Mouse (Mus musculus): ENCODE results near the gene Ankar.
A peak's percentile ranks its signal among the peaks of the same experiment; 100 is the strongest.

Ankar gene

DNA sequence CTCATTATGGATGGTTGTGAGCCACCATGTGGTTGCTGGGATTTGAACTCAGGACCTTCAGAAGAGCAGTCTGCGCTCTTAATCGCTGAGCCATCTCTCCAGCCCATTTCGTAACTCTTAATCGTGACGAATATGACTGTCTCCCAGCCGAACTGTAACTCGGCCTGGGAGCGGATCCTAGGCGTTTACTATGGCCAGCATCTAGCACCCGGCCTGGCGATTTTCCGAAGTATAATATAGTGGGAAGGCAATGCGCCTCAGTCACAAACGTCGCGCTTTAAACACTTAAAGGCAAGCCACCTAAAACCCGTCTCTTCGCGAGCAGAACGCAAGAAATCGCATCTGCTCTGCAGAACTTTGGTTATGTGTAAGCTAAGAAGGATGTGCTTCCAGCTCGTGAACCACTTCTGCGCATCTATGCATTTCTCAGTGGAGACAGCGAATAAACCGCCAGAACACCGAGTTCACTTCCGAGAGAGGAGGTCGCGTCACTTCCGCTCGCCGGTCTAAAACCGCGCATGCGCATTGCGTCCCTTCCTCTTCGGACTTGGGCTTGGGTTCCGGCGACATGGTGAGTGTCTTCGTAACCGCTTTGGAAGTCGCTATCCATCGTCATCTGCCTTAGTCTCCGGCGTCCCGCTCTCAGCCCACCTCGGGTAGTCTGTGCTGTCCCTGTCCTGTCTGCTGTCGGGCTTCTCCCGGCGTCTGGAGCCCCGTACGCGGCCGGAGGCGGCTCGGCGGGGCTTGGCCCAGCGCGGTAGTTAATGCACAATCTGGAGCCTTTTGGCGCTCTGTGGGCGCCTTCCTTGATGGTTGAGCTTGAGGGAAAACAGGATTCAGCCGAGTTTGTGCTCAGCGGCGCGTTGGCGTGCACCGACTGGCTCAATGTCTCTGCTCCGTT is 10.6 kb upstream of the Ankar start, which contains the start of gene Rpl37a:
Rpl37a (plus strand) TSS at position 538 of the 901 bp plus-strand sequence.
- peak; percentile 98 for DNase-seq (ENCODE audit: low spot score)

DNA sequence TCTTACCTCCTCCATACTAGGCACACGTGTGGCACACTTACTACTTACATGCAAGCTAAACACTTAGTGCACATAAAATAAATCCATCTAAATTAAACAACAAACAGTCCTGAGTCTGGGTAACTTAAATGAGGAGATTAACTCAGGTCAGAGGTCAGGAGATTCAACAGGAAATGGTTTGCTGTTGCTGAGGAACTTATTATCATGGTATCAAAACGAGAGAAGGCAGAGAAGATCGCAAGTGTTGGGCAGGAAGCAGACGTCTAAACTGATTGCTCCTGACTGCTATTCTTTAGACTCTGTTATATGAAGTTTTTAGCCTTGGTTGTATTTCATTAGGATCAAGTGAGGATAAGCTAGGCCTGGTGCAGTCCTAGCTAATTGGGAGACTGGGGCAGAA is 7.1 kb upstream of the Ankar start:
- no peak for DNase-seq (ENCODE audit: low spot score)

GRCm38 (mm10) chr1:72698651-72699050 is 1.7 kb downstream of the Ankar start:
- no peak for DNase-seq (ENCODE audit: low spot score)

- DNase-seq (ENCODE audit: low spot score), result no peak
Measured at GRCm38 (mm10) chr1:72696256-72696655, 4.1 kb downstream of the Ankar start.

DNA sequence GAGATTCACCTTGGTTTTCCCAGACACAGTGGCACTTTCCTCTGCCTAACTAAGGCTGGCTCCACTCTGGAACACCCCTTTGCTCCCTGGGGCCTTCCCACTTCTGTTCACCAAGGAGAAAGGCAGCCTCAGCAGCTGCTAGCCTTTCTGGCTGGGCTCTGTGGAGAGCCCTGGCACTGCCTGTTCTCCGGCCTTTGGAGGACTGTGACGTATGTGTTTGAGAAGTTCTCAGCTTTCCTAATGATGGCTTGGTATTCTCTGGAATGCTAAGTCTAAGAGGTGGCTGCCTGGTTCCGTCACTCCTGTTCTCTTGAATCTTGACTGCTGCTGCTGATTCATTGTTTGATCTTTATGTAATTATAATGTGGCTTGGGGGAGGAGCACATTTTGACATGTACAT is 27.3 kb downstream of the Ankar start:
- DNase-seq (ENCODE audit: low spot score), result peak; percentile 5

DNA sequence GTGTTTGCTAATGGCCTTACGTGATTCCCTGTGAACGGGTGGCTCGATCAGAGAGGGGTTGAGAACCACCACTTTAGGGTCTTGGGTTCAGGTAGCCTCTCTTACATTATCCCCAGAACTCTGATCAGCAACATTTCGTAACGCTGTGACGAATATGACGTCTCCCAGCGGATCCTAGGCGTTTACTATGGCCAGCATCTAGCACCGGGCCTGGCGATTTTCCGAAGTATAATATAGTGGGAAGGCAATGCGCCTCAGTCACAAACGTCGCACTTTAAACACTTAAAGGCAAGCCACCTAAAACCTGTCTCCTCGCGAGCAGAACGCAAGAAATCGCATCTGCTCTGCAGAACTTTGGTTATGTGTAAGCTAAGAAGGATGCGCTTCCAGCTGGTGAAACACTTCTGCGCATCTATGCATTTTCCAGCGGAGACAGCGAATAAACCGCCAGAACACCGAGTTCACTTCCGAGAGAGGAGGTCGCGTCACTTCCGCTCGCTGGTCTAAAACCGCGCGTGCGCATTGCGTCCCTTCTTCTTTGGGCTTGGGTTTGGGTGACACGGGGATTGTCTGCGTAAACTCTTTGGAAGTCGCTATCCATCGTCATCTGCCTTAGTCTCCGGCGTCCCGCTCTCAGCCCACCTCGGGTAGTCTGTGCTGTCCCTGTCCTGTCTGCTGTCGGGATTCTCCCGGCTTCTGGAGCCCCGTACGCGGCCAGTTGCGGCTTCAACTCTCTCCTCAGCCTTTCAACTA is 59.5 kb downstream of the Ankar start:
- DNase-seq (ENCODE audit: low spot score), result peak; percentile 90

GRCm38 (mm10) chr1:72635221-72635620 is 65.2 kb downstream of the Ankar start:
- DNase-seq (ENCODE audit: low spot score), result peak; percentile 69

DNA sequence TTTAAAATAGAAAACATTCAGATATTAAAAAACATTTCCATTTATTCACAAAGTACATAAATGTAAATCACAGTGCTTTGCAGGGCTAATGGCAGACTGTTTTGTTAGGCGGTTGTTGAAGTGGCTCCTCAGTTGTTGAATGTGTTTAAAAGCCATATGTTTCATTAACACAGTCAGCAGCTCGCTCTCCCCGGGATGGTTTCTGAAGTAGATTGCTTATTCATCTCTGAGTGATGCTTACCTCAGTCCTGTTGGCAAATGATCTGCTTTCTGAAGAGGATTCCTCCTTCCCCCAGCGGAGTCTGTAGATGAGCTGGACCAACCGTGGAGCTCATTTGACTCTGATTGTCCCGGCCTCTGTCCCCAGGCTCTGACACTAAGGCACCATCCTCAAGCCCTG is 88.2 kb downstream of the Ankar start:
- DNase-seq (ENCODE audit: low spot score), result no peak

DNA sequence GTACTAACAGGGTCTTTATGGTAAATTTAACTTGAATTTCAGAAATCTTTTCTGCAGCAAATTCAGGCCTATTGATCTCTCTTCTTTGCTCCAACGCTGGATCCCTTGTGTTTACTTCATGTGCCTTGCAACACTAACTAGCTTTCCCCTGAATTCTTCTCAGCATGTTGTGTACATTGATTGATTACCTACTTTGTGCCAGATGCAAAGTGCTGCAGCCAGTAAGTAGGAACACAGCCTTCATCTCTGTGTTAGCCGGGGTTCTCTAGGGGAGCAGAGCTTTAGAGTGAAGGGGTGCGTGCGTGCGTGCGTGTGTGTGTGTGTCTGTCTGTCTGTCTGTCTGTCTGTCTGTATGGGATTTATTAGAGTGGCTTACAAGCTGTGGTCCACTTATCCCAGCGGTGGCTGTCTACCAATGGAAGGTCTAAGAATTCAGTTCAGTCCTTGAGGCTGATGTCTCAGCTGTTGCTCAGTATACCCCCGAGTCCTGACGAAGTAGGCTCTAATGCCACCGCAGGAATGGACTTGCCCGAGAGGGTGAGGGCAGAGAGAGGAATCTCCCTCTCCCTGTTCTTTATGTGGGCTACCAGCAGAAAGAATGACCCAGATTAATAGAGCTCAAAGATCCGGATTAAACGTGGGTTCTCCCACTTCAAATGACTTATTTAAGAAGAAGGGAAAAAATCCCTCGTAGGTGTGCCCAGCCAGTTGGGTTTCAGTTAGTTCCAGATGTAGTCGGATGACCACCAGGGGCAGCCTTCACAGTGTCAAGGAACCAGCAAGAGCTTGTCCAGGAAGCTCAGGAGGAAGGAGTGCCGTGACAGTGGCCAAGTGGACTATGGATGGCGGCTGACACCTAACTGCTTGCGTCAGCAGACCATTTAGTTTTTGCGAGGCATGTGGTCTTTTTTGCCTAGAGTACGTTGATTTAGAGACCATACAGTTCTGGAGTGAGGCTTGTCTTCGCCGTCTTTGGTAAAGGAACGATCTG is 90.2 kb downstream of the Ankar start:
- peak; percentile 16 for DNase-seq (ENCODE audit: low spot score)

- DNase-seq (ENCODE audit: low spot score), result no peak
Measured at GRCm38 (mm10) chr1:72609129-72609528, 91.2 kb downstream of the Ankar start.

DNA sequence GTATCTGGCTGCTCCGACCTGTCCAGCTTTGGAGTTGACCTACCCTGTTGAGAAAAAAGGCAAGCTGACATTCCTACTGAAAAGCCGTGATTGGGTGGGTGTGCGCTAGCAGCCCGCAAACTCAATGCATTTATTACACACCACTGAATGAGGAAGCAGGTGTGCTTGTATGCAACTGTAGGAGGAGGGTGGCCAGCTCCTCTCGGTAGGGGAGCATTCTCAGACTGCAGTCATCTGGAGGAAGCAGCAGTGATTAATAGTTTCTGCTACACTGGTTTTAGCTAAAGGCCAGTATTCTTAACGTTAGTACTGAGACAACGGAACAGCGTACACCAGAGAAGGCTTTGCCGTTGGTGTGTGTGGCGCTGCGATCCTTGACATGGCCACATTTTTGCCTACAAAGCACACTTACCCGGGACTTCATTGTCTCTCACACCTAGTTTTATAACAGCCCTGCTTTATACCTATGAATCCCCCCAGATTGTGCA is 94.1 kb downstream of the Ankar start:
- DNase-seq (ENCODE audit: low spot score), result no peak

- no peak for DNase-seq (ENCODE audit: low spot score)
Measured at GRCm38 (mm10) chr1:72602803-72603202, 97.6 kb downstream of the Ankar start.

GRCm38 (mm10) chr1:72602186-72602585 is 98.2 kb downstream of the Ankar start:
- DNase-seq (ENCODE audit: low spot score), result no peak

DNA sequence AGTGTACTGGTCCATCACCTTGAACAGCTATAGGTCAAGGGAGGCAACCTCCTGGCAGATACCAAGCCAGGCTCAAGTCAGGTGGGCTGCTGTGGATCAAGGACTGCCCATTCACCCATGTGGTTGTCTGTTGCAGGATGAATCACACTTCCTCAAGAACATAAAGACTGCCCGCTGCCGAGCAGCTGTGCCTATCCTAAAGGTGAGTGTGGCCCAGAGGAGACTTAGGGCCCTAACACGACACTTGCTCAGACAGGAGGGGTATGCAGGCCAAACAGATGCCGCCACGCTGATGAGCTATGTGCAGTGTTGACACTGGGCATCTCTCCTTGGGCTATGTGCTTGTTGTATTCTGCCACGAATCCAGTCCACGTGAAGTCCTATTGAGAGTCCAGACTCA is 99.1 kb downstream of the Ankar start:
- no peak for DNase-seq (ENCODE audit: low spot score)

- DNase-seq (ENCODE audit: low spot score), result no peak
Measured at GRCm38 (mm10) chr1:72600778-72601177, 99.6 kb downstream of the Ankar start.

DNA sequence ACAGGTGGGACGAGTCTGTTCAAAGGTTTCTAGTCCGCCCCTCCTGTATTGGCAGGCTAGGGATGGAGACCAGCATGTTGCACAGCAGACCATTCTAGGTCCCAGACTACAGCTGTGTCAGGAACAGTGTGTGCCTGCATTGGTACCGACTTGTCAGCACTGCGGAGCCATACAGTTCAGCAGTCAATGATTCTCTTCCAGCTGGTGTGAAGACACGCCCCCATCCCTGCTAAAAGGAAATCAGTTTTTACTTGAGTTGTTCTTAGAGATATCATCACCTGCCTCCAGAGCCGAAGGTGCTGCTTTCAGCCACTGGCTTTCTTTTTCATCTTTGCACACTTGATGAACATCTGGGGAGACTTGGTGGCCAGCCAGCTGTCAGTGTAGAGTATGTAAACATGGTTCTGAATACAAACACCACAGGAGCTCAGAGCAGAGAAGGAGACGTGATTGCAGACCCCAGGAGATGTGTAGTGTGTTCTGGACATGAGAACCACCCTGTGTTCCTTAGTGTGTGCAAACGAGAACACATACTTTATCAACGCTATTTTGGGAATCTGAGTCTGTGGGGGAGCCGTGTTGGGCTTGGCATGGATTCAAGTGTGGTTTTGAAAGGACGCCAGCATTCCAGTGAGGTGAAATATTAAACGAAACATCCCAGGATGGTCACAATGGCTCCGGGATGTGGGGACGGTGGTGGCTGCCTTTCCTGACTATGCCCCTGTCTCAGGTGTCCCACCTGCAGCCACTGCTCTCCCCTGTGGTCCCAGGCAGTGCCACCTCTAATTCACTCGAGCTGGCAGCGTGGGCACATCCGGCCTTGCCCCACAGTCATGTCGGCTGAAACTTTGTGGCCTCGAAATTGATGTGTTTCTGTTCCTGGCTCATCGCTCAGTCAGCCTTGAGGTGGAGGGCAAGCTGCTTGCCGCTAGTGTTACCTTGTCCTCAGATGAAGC is 101.0 kb downstream of the Ankar start:
- DNase-seq (ENCODE audit: low spot score), result no peak

- no peak for DNase-seq (ENCODE audit: low spot score)
Measured at GRCm38 (mm10) chr1:72596231-72596630, 104.1 kb downstream of the Ankar start.

- no peak for DNase-seq (ENCODE audit: low spot score)
Measured at GRCm38 (mm10) chr1:72595686-72596085, 104.7 kb downstream of the Ankar start.

DNA sequence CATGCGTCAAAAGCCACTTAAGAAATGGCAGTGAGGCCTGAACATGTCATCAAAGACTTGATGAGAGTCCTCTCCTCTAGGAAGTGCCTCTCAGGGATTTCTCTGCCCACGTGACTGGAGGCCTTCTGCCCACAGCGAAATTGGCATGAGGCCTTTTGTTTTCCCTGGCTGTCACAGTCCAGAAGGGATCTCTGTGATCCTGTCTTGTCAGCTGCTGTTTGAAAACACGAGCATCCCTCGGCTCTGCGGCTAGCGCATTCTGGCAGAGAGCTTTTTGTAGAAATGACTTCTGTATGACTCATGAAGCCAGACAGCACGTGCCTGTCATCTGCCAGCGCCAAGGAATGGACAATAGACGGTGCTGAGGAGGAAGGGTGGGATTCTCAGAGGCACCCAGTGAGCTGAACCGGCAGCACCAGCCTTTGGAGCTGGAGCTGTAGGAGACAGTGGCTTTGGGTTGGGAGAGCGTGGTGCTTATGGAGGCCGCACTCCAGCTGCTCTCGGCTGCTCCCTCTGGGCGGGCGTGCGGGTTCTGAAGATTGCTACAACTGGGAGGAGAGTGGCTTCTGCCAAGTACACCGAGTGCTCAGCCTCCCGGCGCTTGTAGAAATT is 106.9 kb downstream of the Ankar start:
- no peak for DNase-seq (ENCODE audit: low spot score)
